Mouse (Mus musculus): ENCODE results near the gene Ankrd27. TPM values are rescaled to one million over a fixed set of nuclear protein-coding genes. Genes with fewer than 3 reads are reported as not detected.

Gene Ankrd27
- polyA plus RNA-seq, 1 experiment from 2014 or later: 19.3 TPM

- Histone ChIP-seq H3K27ac (no peak overlapping the region), H3K4me3 (replicated peaks) (no peak overlapping the region), H3K9ac (replicated peaks) (no peak overlapping the region), H3K27me3 (no peaks in the 10 kb centered on the region), H3K4me2 (replicated peaks) (no peak overlapping the region), H3K4me1 (replicated peaks) (peaks cover 12% of the 10 kb centered on the region), H3K36me3 (peaks cover 16% of the 10 kb centered on the region), H3K9me3 (no peaks in the 10 kb centered on the region)
- 50% methylated on average over 3 of the region's 3 CpGs for WGBS
- no peak for ATAC-seq
These were observed 63.0 kb downstream of the Ankrd27 start for GRCm38 (mm10) chr7:35649071-35649470.

GRCm38 (mm10) chr7:35650716-35651410 is 64.8 kb downstream of the Ankrd27 start:
- Histone ChIP-seq H3K9ac (replicated peaks) (no peak overlapping the region), H3K4me1 (replicated peaks) (peaks cover 8% of the 10 kb centered on the region), H3K36me3 (no peaks in the 10 kb centered on the region), H3K27me3 (no peaks in the 10 kb centered on the region), H3K4me3 (replicated peaks) (no peak overlapping the region), H3K4me2 (replicated peaks) (no peak overlapping the region), H3K27ac (no peak overlapping the region), H3K9me3 (no peaks in the 10 kb centered on the region)
- WGBS: 63% methylated on average over 11 of the region's 11 CpGs
- no peak for ATAC-seq

GRCm38 (mm10) chr7:35651583-35652270 is 65.7 kb downstream of the Ankrd27 start:
- H3K9ac ChIP-seq (replicated peaks): no peak overlapping the region

GRCm38 (mm10) chr7:35657829-35658228 is 71.8 kb downstream of the Ankrd27 start:
- H3K4me1 ChIP-seq (replicated peaks): no peaks in the 10 kb centered on the region
- H3K27me3 ChIP-seq: no peaks in the 10 kb centered on the region
- 35% methylated on average over 6 of the region's 6 CpGs for WGBS

More at GRCm38 (mm10) chr7:35651583-35652270, 65.7 kb downstream of the Ankrd27 start:
- WGBS: 85% methylated on average over 10 of the region's 10 CpGs
- no peaks in the 10 kb centered on the region for H3K9me3 ChIP-seq
- H3K4me2 ChIP-seq (replicated peaks): no peak overlapping the region
- no peak overlapping the region for H3K4me3 ChIP-seq (replicated peaks)
- no peaks in the 10 kb centered on the region for H3K27me3 ChIP-seq
- ATAC-seq: no peak
- peaks cover under 1% of the 10 kb centered on the region for H3K4me1 ChIP-seq (replicated peaks)
- H3K27ac ChIP-seq: no peak overlapping the region
- no peaks in the 10 kb centered on the region for H3K36me3 ChIP-seq

GRCm38 (mm10) chr7:35659173-35659572 is 73.1 kb downstream of the Ankrd27 start:
- Histone ChIP-seq H3K9me3 (0 out of 2 replicates have a peak, but pooled peaks cover 5% of the 10 kb centered on the region), H3K36me3 (no peaks in the 10 kb centered on the region), H3K4me2 (replicated peaks) (no peak overlapping the region), H3K4me1 (replicated peaks) (peaks cover 8% of the 10 kb centered on the region), H3K27ac (no peak overlapping the region), H3K9ac (replicated peaks) (no peak overlapping the region), H3K4me3 (replicated peaks) (no peak overlapping the region), H3K27me3 (no peaks in the 10 kb centered on the region)
- ATAC-seq: no peak
- WGBS: 65% methylated on average over 3 of the region's 3 CpGs

More at GRCm38 (mm10) chr7:35657829-35658228, 71.8 kb downstream of the Ankrd27 start:
- no peak overlapping the region for H3K4me3 ChIP-seq (replicated peaks)
- no peak overlapping the region for H3K4me2 ChIP-seq (replicated peaks)
- 0 out of 2 replicates have a peak, but pooled peaks cover 5% of the 10 kb centered on the region for H3K9me3 ChIP-seq
- no peak overlapping the region for H3K27ac ChIP-seq
- H3K36me3 ChIP-seq: no peaks in the 10 kb centered on the region
- no peak for ATAC-seq
- no peak overlapping the region for H3K9ac ChIP-seq (replicated peaks)

GRCm38 (mm10) chr7:35663790-35664376 is 77.8 kb downstream of the Ankrd27 start:
- Histone ChIP-seq H3K9me3 (0 out of 2 replicates have a peak, but pooled peaks cover 5% of the 10 kb centered on the region), H3K9ac (replicated peaks) (no peak overlapping the region), H3K4me1 (replicated peaks) (peaks cover 25% of the 10 kb centered on the region), H3K4me3 (replicated peaks) (no peak overlapping the region), H3K4me2 (replicated peaks) (no peak overlapping the region), H3K27ac (0 out of 2 replicates have a peak overlapping the region, but pooled peaks have one; percentile 14), H3K27me3 (peaks cover 15% of the 10 kb centered on the region; the same call in 1 of the 2 replicates), H3K36me3 (no peaks in the 10 kb centered on the region)
- WGBS: 41% methylated on average over 16 of the region's 16 CpGs
- no peak for ATAC-seq

- WGBS: 10% methylated on average over 18 of the region's 18 CpGs
- peaks cover 20% of the 10 kb centered on the region; the same call in 1 of the 2 replicates for H3K27me3 ChIP-seq
- peak; percentile 78 for ATAC-seq
- no peaks in the 10 kb centered on the region for H3K36me3 ChIP-seq
- no peak overlapping the region for H3K9ac ChIP-seq (replicated peaks)
- no peak overlapping the region for H3K4me3 ChIP-seq (replicated peaks)
- H3K27ac ChIP-seq: peak overlapping the region; percentile 65
- peaks cover 30% of the 10 kb centered on the region for H3K4me1 ChIP-seq (replicated peaks)
- H3K9me3 ChIP-seq: no peaks in the 10 kb centered on the region
- H3K4me2 ChIP-seq (replicated peaks): no peak overlapping the region; the same call in 1 of the 2 replicates
These were observed 82.3 kb downstream of the Ankrd27 start for GRCm38 (mm10) chr7:35668066-35669041.

GRCm38 (mm10) chr7:35678976-35679375 is 92.9 kb downstream of the Ankrd27 start:
- Histone ChIP-seq H3K36me3 (no peaks in the 10 kb centered on the region), H3K9ac (replicated peaks) (no peak overlapping the region), H3K27ac (no peak overlapping the region), H3K4me1 (replicated peaks) (peaks cover 8% of the 10 kb centered on the region), H3K4me3 (replicated peaks) (no peak overlapping the region), H3K9me3 (no peaks in the 10 kb centered on the region), H3K4me2 (replicated peaks) (no peak overlapping the region), H3K27me3 (no peaks in the 10 kb centered on the region)
- no peak for ATAC-seq
- WGBS: 76% methylated on average over 4 of the region's 4 CpGs

GRCm38 (mm10) chr7:35681559-35681958 is 95.5 kb downstream of the Ankrd27 start:
- no peaks in the 10 kb centered on the region for H3K36me3 ChIP-seq
- WGBS: 85% methylated on average over 3 of the region's 3 CpGs
- H3K27ac ChIP-seq: no peak overlapping the region
- H3K4me2 ChIP-seq (replicated peaks): no peak overlapping the region
- H3K9me3 ChIP-seq: no peaks in the 10 kb centered on the region
- H3K4me3 ChIP-seq (replicated peaks): no peak overlapping the region
- no peak overlapping the region for H3K9ac ChIP-seq (replicated peaks)
- H3K4me1 ChIP-seq (replicated peaks): peaks cover 18% of the 10 kb centered on the region
- H3K27me3 ChIP-seq: no peaks in the 10 kb centered on the region
- no peak for ATAC-seq

GRCm38 (mm10) chr7:35683409-35684122 is 97.5 kb downstream of the Ankrd27 start:
- Histone ChIP-seq H3K9ac (replicated peaks) (no peak overlapping the region), H3K36me3 (no peaks in the 10 kb centered on the region), H3K27me3 (no peaks in the 10 kb centered on the region), H3K4me2 (replicated peaks) (peak overlapping the region; percentile 17; the same call in 1 of the 2 replicates), H3K9me3 (no peaks in the 10 kb centered on the region), H3K27ac (peak overlapping the region; percentile 30; the same call in 1 of the 2 replicates), H3K4me1 (replicated peaks) (peaks cover 34% of the 10 kb centered on the region), H3K4me3 (replicated peaks) (no peak overlapping the region)
- ATAC-seq: peak; percentile 67; the same call in 1 of the 2 replicates
- WGBS: 46% methylated on average over 6 of the region's 6 CpGs

GRCm38 (mm10) chr7:35686216-35686615 is 100.2 kb downstream of the Ankrd27 start:
- ATAC-seq: no peak
- 80% methylated on average over 11 of the region's 11 CpGs for WGBS
- Histone ChIP-seq H3K36me3 (peaks cover 13% of the 10 kb centered on the region), H3K27ac (no peak overlapping the region), H3K9me3 (no peaks in the 10 kb centered on the region), H3K27me3 (no peaks in the 10 kb centered on the region), H3K4me2 (replicated peaks) (no peak overlapping the region), H3K9ac (replicated peaks) (no peak overlapping the region), H3K4me1 (replicated peaks) (peaks cover 34% of the 10 kb centered on the region), H3K4me3 (replicated peaks) (no peak overlapping the region)
